Mouse (Mus musculus): Measurements from ENCODE around the gene Plcl1. TPM values are rescaled to one million over a fixed set of nuclear protein-coding genes. Genes with fewer than 3 reads are reported as not detected.
"Not testable (repeated sequence)": the region's sequence is repeated elsewhere in the genome, so short reads cannot be mapped to it uniquely, and the experiment has no call there.

The Plcl1 gene
- total RNA-seq, 2 experiments from 2014 or later, result 0.42 TPM; not detected in 1

DNA sequence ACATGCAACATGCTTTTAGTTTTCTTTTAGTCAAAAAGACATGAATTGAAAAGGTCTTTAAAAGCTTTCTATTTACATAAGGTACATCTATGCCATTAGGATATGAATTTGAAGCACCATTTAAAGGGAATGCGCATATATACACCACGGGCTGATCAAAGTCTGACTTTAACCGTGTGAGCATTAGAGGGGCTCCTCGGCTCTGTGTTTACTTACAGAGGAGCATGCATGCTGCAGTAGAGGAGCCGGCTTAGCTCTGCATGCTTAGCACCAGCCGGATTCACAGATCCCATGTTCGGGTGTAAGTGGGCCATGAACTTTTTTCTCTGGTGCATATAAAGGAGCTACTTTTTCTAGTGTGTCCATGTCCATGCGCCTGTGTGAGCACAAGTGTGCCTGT is 31.4 kb downstream of the Plcl1 start:
- no peak for ATAC-seq (replicated peaks; ENCODE audit: poor library complexity)

DNA sequence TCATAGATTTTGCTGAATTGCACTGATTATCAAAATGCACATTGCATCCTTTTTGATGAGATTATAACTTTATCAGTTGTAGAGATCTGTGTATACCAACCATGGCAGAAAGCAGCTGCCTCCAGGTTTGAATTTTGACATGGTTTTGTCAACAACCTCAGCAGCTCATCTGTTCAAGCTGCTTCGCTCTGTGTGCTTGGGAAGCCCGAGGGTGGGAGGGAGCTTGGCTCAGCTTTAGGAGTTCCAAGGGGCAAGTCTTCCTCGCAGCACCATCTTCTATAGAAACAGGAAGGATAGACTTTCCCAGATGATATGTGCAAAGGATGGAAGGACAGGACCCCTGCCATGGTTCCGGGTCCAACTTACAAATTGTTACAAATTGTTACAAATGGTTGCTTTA is 32.9 kb downstream of the Plcl1 start:
- ATAC-seq (replicated peaks; ENCODE audit: poor library complexity), result no peak

DNA sequence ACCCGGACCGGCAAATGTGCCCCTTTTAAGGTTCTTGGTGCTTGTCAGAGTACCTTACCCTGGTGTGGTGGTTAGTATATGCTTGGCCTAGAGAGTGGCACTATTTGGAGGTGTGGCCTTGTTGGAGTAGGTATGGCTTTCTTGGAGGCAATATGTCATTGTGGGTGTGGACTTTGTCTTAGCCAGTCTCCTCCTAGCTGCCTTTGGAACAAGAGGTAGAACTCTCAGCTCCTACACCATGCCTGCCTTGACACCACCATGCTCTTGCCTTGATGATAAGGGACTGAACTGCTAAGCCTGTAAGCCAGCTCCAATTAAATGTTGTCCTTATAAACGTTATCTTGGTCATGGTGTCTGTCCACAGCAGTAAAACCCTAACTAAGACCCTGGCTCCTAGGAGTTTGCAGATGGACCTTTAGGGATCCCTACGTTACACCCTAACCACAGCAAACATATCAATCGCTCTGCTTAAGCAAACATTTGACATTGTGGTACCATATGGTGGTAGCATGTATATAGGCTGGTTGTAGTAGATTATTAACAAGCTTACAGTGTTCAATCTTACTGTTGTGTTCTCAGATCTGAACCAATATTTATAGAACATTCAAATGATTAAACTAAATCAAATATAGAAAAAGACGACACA is 39.4 kb downstream of the Plcl1 start:
- ATAC-seq (replicated peaks; ENCODE audit: poor library complexity), result no peak

DNA sequence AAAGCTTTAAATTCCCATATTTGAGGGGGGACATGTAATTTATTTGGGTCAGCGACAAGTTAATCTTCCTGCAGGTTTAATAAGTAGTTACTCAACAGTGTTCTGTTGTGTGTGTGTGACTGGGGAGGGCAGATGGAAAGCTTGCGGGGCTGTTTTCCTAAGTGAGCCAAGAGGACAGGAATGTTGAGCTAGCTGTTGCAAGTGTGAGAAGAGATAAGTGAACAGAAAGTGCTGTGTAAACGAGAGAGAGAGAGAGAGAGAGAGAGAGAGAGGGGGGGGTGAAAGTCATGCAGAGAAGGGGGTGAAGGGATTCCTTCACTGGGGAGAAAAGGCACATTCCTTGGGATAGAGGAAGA is 39.9 kb downstream of the Plcl1 start:
- no peak for ATAC-seq (replicated peaks; ENCODE audit: poor library complexity)

DNA sequence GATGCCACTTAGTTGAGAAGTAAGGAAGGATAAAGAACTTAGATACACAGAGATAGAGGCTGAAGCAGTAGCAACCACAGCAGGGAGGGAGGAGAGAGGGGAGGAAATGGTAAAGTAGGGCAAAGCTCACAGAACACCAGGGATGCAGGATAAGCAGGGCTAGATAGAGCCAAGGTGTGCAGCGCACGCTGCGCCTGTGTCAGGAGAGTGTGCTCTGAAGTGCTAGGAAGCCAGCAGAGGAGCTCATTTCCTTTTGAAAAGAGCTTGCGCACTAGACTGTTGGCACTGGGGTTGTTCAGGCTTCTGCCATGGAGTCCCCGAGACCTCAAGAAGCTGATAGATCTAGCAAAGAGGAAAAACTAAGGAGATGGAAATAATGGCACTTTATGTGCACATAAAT is 40.6 kb downstream of the Plcl1 start:
- ATAC-seq (replicated peaks; ENCODE audit: poor library complexity), result no peak

DNA sequence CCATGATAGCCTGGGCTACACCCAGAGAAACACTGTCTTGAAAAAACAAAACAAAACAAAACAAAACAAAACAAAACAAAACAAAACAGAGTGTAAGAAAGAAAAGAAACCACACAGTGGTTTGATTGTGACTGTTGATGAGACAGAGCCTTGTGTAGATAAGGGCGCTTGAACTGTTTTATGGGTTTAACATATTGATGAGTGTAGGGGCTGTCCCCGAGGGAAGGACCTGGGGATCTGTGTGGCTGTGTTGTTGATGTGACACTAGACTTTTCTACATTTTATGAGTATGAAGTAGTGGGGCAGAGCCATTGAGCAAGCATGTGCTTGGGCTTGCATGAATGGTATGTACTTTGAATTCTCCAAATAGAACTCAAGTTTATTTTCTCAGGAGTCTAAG is 41.2 kb downstream of the Plcl1 start:
- no peak for ATAC-seq (replicated peaks; ENCODE audit: poor library complexity)

DNA sequence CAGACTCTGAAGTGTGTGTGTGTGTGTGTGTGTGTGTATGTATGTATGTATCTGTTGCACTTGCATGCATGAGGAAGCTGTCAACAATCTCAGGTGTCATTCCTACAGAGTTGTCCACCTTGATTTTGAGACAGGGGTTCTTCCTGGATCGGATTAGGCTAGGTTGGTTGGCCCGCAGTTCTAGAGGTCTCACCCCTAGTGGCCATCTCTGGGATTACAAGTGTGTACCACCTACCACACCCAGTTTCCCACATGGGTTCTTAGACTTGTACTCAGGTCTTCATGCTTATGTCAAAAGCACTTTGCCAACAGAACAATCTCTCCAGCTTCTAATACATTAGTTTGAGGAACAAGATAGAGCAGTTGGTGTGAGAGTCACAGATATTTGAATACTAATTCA is 41.9 kb downstream of the Plcl1 start:
- ATAC-seq (replicated peaks; ENCODE audit: poor library complexity), result peak; percentile 44; the same call in 1 of the 2 replicates

DNA sequence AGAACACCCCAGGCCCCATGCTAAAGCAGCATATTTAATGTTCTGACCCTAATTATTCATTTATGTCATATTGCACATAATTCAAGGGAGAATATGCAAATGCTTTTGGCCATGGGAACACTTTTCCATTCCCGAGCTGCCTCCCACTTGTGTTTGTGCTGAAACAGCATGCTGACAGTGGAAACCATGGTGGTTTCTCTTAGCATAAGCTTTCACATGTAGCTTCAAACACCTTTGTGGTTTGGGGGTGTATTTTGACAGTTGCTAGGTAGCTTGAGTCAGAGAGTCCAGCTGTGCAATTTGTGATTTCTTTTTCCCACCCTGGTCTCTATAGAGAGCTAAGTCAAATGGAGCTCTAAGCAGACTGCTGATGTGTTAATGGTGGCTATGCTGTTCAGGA is 42.4 kb downstream of the Plcl1 start:
- no peak for ATAC-seq (replicated peaks; ENCODE audit: poor library complexity)

DNA sequence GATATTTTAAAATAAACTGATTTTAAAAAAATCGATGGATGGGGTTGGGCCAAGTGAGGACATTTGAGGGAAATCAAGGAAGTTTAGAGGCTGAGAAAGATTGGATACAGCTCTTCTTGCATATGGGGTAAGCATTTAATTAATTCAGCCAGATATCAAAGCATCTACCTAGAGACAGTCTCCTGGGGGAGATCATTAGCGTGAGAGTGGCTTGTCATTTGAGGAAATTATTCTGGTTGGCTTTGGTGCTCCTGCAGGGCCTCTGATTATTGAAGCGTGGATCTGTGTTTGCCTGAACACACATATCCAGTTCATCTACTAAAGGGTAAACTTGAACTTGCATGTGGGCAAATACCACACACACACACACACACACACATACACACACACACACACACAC is 44.1 kb downstream of the Plcl1 start:
- no peak for ATAC-seq (replicated peaks; ENCODE audit: poor library complexity)

DNA sequence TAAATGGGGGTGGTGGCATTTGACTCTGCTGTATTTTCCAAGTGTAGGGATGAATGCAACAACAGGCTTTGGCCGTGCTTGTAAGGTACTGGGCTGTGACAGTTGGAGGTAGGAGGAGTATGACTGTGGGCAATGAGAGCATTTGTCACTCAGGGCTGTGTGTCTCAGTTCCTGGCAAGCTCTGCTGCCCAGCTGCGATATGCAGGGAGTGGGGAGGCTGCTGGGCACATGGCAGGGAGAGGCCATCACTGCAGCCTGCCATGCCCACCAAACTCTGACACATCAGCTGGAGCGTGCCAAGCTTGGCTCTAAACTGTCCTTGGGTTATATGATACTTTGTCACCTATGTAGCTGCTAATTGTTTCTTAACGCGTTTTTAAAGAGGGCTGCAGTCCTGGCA is 48.4 kb downstream of the Plcl1 start:
- ATAC-seq (replicated peaks; ENCODE audit: poor library complexity), result no peak

DNA sequence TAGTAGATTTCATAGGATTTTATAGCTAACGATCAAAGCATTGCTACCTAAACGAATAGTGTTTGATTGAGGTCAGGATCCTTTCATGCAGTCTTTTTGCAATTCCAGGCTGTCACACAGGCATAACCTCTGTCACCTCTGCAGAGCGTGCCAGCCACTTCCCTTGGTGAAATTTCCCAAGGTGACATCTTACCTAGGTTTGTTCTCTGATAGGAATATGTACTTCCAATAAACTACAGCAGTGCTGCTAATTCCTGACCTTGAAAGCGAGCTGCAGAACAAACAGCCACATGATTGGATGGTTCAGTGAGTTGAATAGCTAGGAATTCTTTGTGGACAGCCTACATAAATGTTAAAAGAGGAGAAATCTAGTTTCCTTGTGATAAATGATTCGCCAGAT is 56.6 kb downstream of the Plcl1 start:
- no peak for ATAC-seq (replicated peaks; ENCODE audit: poor library complexity)

DNA sequence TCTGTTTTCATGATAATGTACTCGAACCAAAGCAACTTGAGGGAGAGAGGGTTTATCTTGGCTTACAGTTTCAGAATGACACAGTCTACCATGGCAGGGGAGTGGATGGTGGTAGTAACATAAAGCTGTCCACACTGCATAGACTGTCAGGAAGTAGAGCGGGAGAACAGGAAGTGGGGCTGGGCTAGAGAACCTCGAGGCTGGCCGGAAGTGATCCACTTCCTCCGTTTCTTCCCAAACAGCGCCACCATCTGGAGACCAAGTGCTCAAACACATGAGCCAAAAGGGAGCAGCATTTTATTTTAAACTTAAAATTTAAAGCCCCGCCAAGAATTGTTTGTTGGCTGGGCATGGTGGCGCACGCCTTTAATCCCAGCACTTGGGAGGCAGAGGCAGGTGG is 68.0 kb downstream of the Plcl1 start:
- no peak for ATAC-seq (replicated peaks; ENCODE audit: poor library complexity)

DNA sequence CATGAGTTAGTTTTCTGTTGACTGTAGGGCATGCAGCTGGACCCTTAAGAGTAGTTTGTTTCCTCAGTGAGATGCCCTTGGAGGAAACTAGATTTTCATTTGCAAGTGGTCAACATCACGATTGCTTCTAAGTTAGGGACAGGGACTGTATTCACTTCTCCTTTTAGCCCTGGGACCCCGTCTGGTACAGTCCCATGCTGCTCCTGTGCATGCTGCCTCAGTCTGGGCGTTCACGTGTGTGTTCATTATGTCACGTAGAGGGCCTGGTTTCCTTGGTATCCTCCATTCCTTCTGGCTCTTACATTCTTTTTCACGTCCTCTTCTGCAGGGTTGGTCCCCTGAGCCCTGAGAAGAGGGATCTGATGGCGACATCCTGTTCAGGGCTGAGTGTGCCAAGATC is 69.3 kb downstream of the Plcl1 start:
- no peak for ATAC-seq (replicated peaks; ENCODE audit: poor library complexity)

DNA sequence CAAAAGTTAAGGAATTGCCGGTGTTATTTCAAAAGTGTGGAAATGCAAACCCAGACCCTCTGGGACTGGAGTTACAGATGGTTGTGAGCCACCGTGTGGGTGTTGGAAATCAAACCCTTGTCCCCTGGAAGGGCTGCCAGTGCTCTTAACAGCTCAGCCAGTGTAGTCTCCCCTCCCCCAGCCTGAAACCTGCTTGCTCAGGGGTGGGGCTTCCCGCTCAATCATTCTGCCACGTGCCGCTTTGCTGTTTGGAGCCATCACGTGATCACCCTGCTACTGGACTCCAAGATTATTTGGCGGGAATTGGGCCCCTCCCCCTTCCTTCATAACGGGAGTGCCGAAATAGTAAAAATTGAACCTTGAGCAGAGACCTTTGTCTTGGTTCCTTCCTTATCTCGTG is 81.7 kb downstream of the Plcl1 start:
- ATAC-seq (replicated peaks; ENCODE audit: poor library complexity), result not testable (repeated sequence)

DNA sequence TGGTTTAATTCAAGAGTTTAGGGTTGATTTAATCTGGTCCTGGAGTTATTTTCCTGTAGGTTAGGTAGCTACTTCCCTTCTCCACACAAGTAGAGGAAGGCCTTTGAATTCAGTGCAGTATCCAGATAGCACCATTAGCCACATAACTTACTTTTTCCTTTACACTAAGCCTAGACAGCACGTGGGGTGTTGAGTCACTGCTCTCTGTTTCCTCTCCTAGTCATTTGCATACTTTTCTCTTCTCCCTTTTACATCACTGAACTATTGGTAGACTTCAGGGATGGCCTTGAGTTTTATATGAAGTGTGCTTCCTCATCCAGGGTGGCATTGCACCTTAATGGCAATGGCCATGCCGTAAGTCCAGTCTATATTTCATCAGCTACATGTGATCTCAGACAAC is 82.5 kb downstream of the Plcl1 start:
- ATAC-seq (replicated peaks; ENCODE audit: poor library complexity), result peak; percentile 81

DNA sequence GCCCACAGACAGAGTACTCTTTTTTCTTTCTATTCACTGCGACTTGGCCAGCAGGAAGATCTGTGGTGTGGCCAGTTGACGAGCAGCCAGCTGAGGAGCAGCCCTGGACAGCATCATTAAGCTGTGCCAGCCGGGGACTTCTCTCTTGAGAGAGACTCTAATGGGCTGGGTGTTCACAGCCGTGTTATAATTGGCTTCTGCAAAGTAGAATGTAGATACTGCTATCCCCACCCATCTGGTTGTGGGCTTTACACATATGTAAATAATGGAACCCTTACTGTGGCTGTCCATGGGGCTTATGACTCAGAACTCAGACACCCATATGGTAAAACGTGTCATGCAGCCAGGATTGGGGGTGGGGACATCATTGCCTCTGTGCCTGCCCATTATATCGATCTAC is 83.6 kb downstream of the Plcl1 start:
- no peak for ATAC-seq (replicated peaks; ENCODE audit: poor library complexity)

DNA sequence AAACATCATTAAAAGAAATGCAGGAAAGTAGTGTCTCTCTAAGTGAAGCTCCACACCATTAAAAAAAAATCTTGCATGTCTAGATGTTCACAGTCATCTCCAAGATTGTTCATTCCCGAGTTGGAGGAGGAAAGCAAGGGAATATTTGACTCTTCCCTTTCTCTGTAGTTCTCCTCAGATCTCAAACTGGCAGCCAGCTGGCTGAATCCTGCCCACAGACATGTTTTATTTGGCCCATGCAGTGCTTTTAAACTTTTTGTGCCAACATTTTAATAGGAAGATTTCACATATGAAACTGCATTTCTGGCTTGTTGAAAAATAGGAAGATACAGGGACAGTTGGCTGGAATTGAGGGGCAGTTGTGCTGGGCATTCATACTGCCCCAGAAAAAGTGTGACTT is 94.2 kb downstream of the Plcl1 start:
- no peak for ATAC-seq (replicated peaks; ENCODE audit: poor library complexity)

DNA sequence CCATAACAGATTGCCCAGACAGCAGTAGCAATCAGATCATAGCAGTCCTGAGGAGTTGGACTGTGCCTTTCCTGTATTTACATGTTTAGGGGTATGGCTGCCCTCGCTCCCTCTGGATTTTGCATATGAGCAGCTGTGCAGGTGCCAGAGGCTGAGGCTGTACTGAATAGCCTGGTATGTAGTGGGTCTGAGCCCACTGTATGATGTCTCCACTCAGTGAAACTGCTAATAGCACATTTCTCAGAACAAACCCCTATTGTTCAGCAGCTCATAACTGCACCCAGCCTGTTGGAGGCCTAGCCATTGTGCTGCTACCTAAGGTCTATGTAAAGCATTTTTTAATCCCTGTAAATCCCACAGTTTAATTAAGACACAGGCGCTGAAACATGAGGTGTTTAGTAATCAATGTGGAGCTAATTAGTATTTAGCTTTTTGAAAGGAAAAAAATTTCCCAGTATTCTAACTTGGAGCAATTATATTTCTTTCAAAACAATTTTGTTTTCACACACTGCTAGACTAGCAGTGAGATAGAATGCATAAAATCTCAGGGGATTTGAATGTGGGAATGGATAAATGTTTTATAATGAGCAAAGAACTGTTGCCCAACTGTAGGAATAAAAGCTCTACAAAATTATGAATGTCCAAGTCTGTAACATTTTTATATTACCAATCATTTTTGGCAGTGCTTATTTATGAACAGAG is 95.4 kb downstream of the Plcl1 start:
- ATAC-seq (replicated peaks; ENCODE audit: poor library complexity), result no peak

DNA sequence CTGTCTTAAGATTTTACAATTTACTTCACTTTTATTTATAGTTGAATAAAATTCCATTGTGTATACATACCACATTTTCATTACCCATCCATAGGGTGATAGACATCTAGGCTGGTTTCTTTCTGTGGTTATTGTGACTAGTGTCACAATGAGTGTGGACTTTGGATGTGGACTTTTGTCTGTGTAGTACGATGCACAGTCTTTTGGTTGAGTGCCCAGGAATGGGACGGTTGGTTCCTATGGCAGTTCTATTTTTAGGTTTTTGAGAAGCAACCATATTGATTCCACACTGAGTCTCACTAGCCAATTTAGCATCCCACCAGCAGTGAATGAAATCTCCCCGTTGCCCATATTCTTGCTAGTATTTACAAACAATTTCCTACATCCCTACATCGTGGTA is 100.1 kb downstream of the Plcl1 start:
- ATAC-seq (replicated peaks; ENCODE audit: poor library complexity), result no peak

DNA sequence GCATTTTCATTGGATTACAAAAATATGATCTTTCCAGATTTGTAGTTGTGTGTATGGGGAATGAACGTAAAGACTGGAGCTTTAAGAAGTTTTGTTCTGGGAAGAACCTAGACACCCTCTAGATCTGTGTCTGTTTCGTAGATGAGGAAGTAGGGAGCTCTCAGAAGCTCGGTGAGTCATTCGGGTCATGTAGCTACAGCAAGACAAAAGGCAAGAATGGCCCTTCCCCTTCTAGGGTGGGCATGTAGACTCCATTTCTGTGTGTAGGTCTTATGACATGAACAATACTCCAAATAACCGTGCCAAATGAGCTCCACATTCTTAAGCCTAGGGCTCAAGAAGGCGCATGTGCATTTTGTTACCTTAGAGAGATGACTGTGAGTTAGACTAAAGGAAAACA is 101.3 kb downstream of the Plcl1 start:
- ATAC-seq (replicated peaks; ENCODE audit: poor library complexity), result peak; percentile 84

DNA sequence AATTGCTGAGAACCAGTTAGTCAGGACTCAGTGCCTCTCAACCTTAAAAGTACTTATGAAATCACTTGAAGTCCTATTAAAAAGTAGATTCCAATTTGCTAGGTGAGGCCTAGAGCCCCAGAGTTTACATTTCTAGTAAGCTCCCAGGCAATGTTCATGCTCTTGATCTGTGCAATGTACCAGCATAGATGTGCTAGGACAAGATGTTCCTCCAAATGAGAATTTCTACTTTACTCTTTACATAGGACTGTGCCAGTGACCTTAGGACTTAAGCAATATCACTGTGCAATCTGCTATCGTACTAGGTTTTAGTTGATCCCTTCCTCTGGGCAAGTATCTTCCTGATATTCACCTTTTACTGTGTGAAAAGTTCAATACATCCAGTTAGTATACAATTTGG is 103.9 kb downstream of the Plcl1 start:
- ATAC-seq (replicated peaks; ENCODE audit: poor library complexity), result no peak

DNA sequence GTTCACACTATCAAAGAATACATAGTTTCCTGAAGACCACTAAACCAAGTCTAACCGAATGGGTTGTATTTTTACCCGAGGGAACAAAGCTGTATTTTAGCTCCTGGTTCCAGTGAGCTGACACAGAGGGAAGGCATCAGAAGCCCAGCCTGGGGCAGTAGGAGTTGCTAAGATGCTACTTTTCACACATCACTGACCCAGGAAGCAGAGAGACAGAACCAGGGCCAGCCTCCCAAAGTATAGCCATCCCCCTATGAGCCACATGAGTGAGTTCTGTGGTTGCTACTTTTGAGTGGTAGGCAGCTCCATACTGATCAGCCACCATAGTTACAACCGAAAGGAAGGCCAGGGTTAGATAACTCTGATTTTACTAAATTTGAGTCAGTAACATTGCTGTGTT is 106.4 kb downstream of the Plcl1 start:
- no peak for ATAC-seq (replicated peaks; ENCODE audit: poor library complexity)

DNA sequence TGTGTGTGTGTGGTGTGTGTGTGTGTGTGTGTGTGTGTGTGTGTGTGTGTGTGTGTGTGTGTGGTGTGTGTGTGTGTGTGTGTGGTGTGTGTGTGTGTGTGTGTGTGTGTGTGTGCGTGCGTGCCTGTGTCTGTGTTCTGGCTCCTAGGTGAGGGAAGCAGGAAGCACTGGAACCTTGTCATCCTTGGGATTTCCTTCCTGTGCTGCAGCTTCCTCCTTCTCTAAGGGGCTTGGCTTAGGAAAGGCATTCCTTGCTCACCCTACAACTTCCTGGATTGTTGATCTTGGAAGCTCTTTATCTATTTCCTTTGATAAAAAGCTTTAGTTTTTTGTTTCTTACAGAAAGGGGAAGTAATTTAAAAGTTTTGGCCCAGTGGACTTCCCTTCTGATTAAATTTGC is 107.1 kb downstream of the Plcl1 start:
- ATAC-seq (replicated peaks; ENCODE audit: poor library complexity), result peak; percentile 37; the same call in 1 of the 2 replicates
